Mouse (Mus musculus) cerebellum, adult (tissue): ENCODE data around the gene Kcnd3.

Experiments
- ATAC-seq: cut with Nextera tagmentation; 2 replicates; pipeline ENCODE4 v1.9.2; 2017; ENCODE audit warnings: mild to moderate bottlenecking, moderate library complexity, mixed read lengths; ENCODE audit not compliant: insufficient number of reproducible peaks, low FRiP score, low TSS enrichment

Gene Kcnd3

DNA sequence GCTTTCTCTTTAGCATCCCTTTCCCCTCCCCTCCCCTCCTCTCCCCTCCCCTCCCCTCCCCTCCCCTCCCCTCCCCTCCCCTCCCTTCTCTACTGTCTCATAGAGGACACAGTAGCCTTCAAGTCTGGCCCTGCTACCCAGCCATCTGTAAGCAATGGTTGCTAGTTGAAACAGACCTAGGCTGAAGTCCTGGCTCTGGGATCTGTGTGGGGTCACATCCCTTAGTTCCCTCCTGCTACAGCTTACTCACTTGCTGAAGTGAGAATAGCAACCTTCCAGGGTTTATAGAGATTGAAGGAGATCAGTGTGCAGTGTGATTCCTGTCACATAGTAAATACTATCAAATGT lies 262.7 kb downstream of the Kcnd3 start:
- ATAC-seq, result no peak

GRCm38 (mm10) chr3:105716353-105717000 lies 264.3 kb downstream of the Kcnd3 start:
- ATAC-seq, result no peak

- 0 out of 2 replicates have a peak, but pooled peaks have one; percentile 33 for ATAC-seq
Observed at GRCm38 (mm10) chr3:105717856-105718555, 265.9 kb downstream of the Kcnd3 start.

- ATAC-seq, result no peak
Observed at GRCm38 (mm10) chr3:105718746-105719145, 266.6 kb downstream of the Kcnd3 start.

DNA sequence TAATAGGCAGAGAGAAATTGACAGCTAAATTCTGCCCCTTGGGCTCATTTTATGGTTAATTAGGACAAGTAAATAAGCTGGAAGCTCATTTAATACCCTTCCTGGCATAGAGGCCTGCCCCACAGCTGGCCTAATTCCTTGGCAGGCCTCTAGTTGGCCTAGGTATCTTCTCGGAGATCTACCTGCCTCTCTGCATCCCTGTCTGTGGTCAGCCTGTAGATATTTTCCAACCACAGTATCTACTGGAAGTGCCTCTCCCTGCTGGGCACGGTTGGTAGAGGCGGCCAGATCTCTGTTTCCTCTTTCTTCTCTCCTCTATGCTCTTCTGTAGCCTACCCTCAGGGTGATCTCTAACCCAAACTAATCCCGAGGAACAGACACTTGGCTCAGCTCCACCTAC lies 267.8 kb downstream of the Kcnd3 start:
- ATAC-seq, result no peak; the same call in 1 of the 2 replicates

GRCm38 (mm10) chr3:105720514-105720913 lies 268.4 kb downstream of the Kcnd3 start:
- no peak for ATAC-seq

DNA sequence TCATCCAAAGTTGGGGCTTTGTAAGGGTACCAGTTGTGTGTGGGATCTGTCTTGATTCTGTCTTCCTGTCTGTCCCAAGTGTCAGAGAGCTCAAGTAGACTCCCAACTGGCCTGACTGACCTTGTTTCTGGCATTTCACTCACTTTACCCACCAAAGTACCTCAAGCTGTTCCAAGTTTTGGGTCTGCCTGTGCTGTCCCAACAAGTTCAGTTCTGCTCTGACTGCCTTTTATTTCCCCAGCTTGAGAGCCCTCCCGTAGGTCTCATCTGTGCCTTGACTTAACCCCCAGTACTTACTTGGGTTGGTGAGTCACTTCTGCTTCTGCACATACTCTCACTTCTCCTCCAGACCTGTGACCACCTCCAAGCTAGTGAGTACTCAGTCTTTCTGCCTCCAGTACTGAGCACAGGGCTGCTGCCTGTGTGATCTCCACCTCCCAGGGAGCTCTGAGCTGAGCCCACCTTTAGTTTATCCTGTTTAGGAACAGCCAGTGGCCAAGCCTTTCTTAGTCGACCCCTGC lies 269.6 kb downstream of the Kcnd3 start:
- ATAC-seq, result no peak

- ATAC-seq, result no peak
Observed at GRCm38 (mm10) chr3:105722510-105722909, 270.4 kb downstream of the Kcnd3 start.
